Comparison of ENCODE assay signal across 8 mouse cellular contexts in the genomic region with DNA sequence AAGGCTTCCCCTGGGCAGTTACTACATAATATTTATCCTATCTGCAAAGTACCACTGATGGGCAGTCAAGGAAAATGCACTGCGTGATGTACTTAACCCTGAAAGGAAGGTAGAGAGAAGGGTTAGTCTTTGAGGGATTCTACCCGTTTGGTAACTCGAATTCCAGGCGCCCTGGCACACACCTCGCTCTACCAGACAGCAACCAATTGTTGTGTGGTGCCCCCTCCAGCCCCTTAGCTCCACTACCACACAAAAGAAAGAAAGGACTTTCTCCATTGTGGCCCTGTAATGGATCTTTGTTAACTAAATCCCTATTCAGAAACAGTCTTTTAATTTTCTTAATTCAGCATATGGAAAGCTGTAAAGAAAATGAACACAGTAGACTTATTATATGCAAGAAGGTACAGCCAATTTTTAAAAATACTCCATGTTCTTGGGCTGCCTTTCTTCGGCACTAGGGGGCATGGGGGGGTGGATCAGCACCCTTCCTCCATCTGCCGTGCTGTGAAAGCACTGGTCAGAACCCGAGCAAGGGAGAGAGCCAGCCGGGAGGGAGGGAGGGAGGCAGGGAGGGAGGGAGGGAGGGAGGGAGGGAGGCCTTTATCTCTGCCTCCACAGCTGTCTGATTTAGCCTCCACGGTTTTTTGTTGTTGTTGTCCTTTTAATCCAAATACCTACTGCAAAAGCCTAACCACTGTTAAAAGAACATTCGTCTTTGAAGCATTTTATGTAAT. TPM values are rescaled to one million over a fixed set of nuclear protein-coding genes. Genes with fewer than 3 reads are reported as not detected.
DNase-seq lines count a peak whose midpoint lies in the region; ATAC-seq and TF ChIP-seq lines count a peak whose summit lies in the region.

No protein-coding gene starts in this region.

- no peaks in the 10 kb centered on the region for H3K36me3 ChIP-seq in forebrain, embryonic 15.5 days
- H3K36me3 ChIP-seq in hindbrain, embryonic 11.5 days (ENCODE audit: control insufficient read depth, insufficient read depth, low read length): no peaks in the 10 kb centered on the region; the same call in 1 of the 2 replicates
- H3K36me3 ChIP-seq in limb, embryonic 11.5 days (ENCODE audit: control insufficient read depth, insufficient read depth, low read length): peaks cover 2% of the 10 kb centered on the region; the same call in 1 of the 2 replicates

- H3K9ac ChIP-seq in forebrain, embryonic 15.5 days (replicated peaks): peak overlapping the region; percentile 96
- H3K9ac ChIP-seq in hindbrain, embryonic 11.5 days (ENCODE audit: low read depth, low read length): no peak overlapping the region; the same call in 1 of the 2 replicates
- H3K9ac ChIP-seq in limb, embryonic 11.5 days (ENCODE audit: low read length): no peak overlapping the region

- 6% methylated on average over 11 of the region's 11 CpGs for WGBS in cerebellum, adult 2 months
- WGBS in forebrain, embryonic 15.5 days: 2% methylated on average over 9 of the region's 11 CpGs
- WGBS in hindbrain, embryonic 11.5 days: 16% methylated on average over 9 of the region's 11 CpGs
- 34% methylated on average over 10 of the region's 11 CpGs for WGBS in limb, embryonic 11.5 days

- no peaks in the 10 kb centered on the region for H3K9me3 ChIP-seq in forebrain, embryonic 15.5 days
- no peaks in the 10 kb centered on the region for H3K9me3 ChIP-seq in hindbrain, embryonic 11.5 days (ENCODE audit: control insufficient read depth, low read length)
- H3K9me3 ChIP-seq in limb, embryonic 11.5 days (ENCODE audit: control insufficient read depth, low read length): no peaks in the 10 kb centered on the region

- peak; percentile 65 for DNase-seq in R1 (ENCODE audit: low read depth, low spot score)
- peak; percentile 62 to 76 for DNase-seq in cerebellum, adult 2 months
- DNase-seq in hindbrain, embryonic 11.5 days (ENCODE audit: low spot score): peak; percentile 71
- DNase-seq in limb, embryonic 11.5 days (ENCODE audit: low spot score): no peak
- peak; percentile 76 for DNase-seq in mesoderm, embryonic 11.5 days (ENCODE audit: low read depth, low spot score)
- peak; percentile 61 for DNase-seq in right cerebral cortex, postnatal 4 days

- no peak for TF ChIP-seq CTCF in cerebellum, adult 2 months (IDR thresholded peaks at IDR 0.05; ENCODE audit: borderline replicate concordance, insufficient read depth, low read depth, low read length)

- TF ChIP-seq POLR2A in cerebellum, adult 2 months (IDR thresholded peaks at IDR 0.05; ENCODE audit: borderline replicate concordance, insufficient read depth, low read length): no peak

- no peaks in the 10 kb centered on the region for H3K27me3 ChIP-seq in cerebellum, adult 2 months (ENCODE audit: control insufficient read depth, insufficient read depth, low read length)
- H3K27me3 ChIP-seq in forebrain, embryonic 15.5 days: no peaks in the 10 kb centered on the region
- no peaks in the 10 kb centered on the region for H3K27me3 ChIP-seq in hindbrain, embryonic 11.5 days (ENCODE audit: control insufficient read depth, insufficient read depth, low read length)
- H3K27me3 ChIP-seq in limb, embryonic 11.5 days (ENCODE audit: control insufficient read depth, insufficient read depth, low read length): no peaks in the 10 kb centered on the region

- ATAC-seq in forebrain, embryonic 15.5 days (replicated peaks): peak; percentile 20; the same call in 1 of the 2 replicates
- peak; percentile 58 for ATAC-seq in hindbrain, embryonic 11.5 days (ENCODE audit: low FRiP score)
- ATAC-seq in limb, embryonic 11.5 days (ENCODE audit: insufficient number of reproducible peaks, low FRiP score, low TSS enrichment, low read depth): no peak
- no peak for ATAC-seq in activated CD4-positive, CD25-positive, alpha-beta regulatory T cell, adult 4 months

- peaks cover 17% of the 10 kb centered on the region for H3K4me1 ChIP-seq in cerebellum, adult 2 months (ENCODE audit: control insufficient read depth, insufficient read depth, low read length)
- H3K4me1 ChIP-seq in forebrain, embryonic 15.5 days: peaks cover 43% of the 10 kb centered on the region
- no peaks in the 10 kb centered on the region; the same call in 1 of the 2 replicates for H3K4me1 ChIP-seq in hindbrain, embryonic 11.5 days (replicated peaks; ENCODE audit: control insufficient read depth, insufficient read depth, low read length)
- 0 out of 2 replicates have a peak, but pooled peaks cover 6% of the 10 kb centered on the region for H3K4me1 ChIP-seq in limb, embryonic 11.5 days (ENCODE audit: control insufficient read depth, insufficient read depth, low read length)

- peak overlapping the region; percentile 69; the same call in 1 of the 2 replicates for H3K27ac ChIP-seq in cerebellum, adult 2 months (ENCODE audit: insufficient read depth, low read length)
- peak overlapping the region; percentile 98 for H3K27ac ChIP-seq in forebrain, embryonic 15.5 days (replicated peaks)
- H3K27ac ChIP-seq in hindbrain, embryonic 11.5 days (ENCODE audit: low read depth, low read length): peak overlapping the region; percentile 97
- no peak overlapping the region for H3K27ac ChIP-seq in limb, embryonic 11.5 days (replicated peaks; ENCODE audit: low read depth, low read length)

- H3K4me2 ChIP-seq in forebrain, embryonic 15.5 days (replicated peaks): peak overlapping the region; percentile 89
- H3K4me2 ChIP-seq in hindbrain, embryonic 11.5 days (replicated peaks; ENCODE audit: low read depth, low read length): peak overlapping the region; percentile 88
- H3K4me2 ChIP-seq in limb, embryonic 11.5 days (ENCODE audit: low read depth, severe bottlenecking): peak overlapping the region; percentile 84

- peak overlapping the region; percentile 73 for H3K4me3 ChIP-seq in cerebellum, adult 2 months (replicated peaks; ENCODE audit: insufficient read depth, low read depth, low read length)
- peak overlapping the region; percentile 99 for H3K4me3 ChIP-seq in forebrain, embryonic 15.5 days
- peak overlapping the region; percentile 99 for H3K4me3 ChIP-seq in hindbrain, embryonic 11.5 days (ENCODE audit: low read depth, low read length)
- no peak overlapping the region for H3K4me3 ChIP-seq in limb, embryonic 11.5 days (ENCODE audit: low read depth, low read length)

RNA-seq across cellular contexts. Expression of a gene that starts 3.3 kb away (rescaled TPM):
- polyA plus RNA-seq in cerebellum, adult 2 months (2012; rRNA removed): 16.6 and 18.6 TPM in 2 replicates
- polyA plus RNA-seq in forebrain, embryonic 15.5 days (2015; fragmentation: Nextera tagmentation; extraction: Ambion mirVana): 18.5 and 18.9 TPM in 2 replicates
- polyA plus RNA-seq in hindbrain, embryonic 11.5 days (2014; fragmentation: Nextera tagmentation; extraction: Ambion mirVana): 17.6 and 22.0 TPM in 2 replicates
- 12.4 and 13.4 TPM in 2 replicates for polyA plus RNA-seq in limb, embryonic 11.5 days (2014; fragmentation: Nextera tagmentation; extraction: Ambion mirVana)
- 10 to 100 TPM in 1 of 2 experiments, 1 to 10 TPM in 1; 9.3 to 15.9 TPM for polyA plus RNA-seq in activated CD4-positive, CD25-positive, alpha-beta regulatory T cell, adult 4 months (2017; shearing (Covaris generic))

Comparison
In these comparisons a context has a peak if more than half of its experiments do, and no peak if none do; other contexts are left out.
1. ATAC-seq: peak in forebrain, embryonic 15.5 days (single experiment) and hindbrain, embryonic 11.5 days (single experiment); none in limb, embryonic 11.5 days (single experiment) and activated CD4-positive, CD25-positive, alpha-beta regulatory T cell, adult 4 months (single experiment).
2. Peak in every context shown above with its lines, with median percentiles within 50 percentile points of each other: H3K4me2 ChIP-seq.